Mouse (Mus musculus) gastrocnemius, postnatal 4 days (tissue): ENCODE measurements around the gene Baat. TPM values are rescaled to one million over a fixed set of nuclear protein-coding genes. Genes with fewer than 3 reads are reported as not detected.
"Not testable (repeated sequence)": the region's sequence is repeated elsewhere in the genome, so short reads cannot be mapped to it uniquely, and the experiment has no call there.

Source experiments
- DNase-seq, 2 experiments: peaks; one replicate each; pipeline ENCODE4 v3.0.0; 2021 to 2022; ENCODE audit warnings: low spot score in 2 of 2, mixed read lengths in 2 of 2
- total RNA-seq, 2 experiments: library from RNA; stranded (reverse); gene quantifications; 2 replicates each; pipeline ENCODE4 v1.2.3; 2021

The Baat gene
- total RNA-seq, 2 experiments from 2014 or later: 0.25 to 0.31 TPM

DNA sequence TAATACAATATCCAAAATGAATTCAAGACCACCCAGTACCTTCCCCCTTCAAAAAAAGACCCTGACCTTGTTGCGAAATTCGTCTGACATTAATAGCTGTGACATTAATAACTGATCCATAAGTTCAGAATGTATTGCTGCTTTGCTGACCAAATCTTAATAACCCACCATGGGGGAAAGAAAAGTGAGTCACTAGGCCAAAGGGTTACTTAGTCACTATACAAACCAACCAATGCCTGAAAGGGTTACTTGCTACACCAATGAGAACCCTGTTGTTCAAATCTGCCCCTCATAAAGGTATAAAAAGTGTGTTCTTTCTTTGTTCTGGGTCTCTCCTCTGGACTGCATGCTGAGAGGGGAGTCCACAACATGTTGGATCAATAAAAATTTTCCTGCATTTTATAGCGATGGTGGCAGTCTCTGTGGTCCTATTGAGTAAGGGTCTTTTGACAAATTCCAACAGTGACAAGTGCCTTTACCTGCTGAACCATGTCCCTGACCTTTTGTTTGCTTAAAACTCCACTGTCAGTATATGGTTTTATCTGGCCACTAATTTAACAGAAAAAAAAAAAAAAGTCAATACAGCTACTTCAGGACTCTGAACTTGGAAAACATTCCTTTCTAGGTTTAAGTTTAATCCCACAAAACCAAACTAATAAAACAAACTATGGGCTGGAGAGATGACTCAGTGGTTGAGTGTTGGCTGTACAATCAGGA lies 20.3 kb downstream of the Baat start:
- DNase-seq: not testable (repeated sequence)

- DNase-seq: no peak
These were observed 20.9 kb downstream of the Baat start for GRCm38 (mm10) chr4:49485442-49485841.

GRCm38 (mm10) chr4:49480896-49481295 lies 25.5 kb downstream of the Baat start:
- no peak for DNase-seq

- DNase-seq: no peak
These were observed 26.1 kb downstream of the Baat start for GRCm38 (mm10) chr4:49480104-49480760.

GRCm38 (mm10) chr4:49479035-49479434 lies 27.3 kb downstream of the Baat start:
- not testable (repeated sequence) for DNase-seq

DNA sequence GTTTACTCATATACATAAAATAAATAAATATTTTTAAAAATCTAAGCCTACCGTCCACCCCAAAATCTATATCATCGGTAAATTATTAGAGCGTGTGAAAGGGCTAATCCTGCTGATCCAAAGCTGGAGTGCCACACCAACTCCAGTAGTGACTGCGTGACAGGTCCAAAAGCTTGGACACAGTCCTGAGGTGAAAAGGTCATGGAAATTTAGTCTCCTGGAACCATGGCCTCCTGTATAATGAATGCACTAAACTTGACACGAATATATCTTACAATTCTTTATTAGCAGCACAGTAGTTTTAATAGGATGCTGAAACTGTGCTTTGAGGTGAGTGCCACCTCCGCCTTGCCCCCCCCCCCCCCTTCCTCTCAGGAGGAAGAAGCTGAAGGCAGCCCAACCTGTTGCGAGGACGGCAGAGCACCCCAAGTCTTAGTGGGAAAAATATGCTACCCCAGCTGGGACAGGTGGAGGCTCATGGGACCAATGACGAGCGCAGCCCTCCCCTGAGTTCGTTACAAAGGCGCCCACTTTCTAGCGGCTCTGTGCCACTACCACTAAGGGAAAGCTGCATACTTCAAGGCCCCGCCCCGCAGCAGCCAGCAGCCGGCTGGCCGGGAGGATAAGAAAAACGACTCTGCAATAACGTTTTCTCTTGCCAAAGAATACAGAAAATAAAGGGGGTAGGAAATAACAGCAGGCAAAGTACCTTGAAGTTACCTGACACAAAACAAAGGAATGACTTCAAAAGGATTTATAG lies 28.1 kb downstream of the Baat start:
- DNase-seq: no peak

GRCm38 (mm10) chr4:49474583-49474982 lies 31.8 kb downstream of the Baat start:
- no peak for DNase-seq

DNA sequence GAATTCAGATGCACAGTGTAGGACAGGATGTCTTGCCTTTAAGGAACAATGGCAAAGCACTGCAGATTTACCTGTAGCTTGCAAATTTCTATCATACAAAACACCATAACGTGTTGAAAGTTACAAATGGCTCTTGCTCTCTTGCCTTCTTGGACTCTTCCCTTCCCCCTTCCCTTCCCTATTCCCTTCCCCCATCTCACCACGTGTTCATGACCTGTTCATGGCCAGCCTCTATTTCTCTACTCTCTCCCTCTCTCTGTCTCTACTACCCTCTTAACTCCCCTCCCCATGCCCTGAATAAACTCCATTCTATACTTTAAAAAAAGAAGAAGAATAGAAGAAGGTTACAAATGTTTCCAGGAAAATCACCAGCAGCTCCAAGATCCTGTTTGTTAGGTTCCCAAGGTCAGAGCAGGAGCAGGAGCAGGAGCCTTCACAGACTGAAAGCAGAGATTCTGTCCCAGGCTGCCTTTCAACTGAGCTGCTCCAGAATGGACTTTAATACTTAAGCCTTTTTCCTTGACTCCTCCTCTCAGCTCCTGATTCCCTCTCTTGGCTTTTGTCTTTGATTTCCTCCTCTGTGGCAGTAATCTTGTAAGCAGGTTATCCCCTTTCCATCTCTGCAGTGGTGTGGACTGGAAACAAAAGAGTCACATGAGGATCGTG lies 32.8 kb downstream of the Baat start, which contains the start of gene Acnat1:
Gene Acnat1, minus strand, starts transcription at position 478 of the 666 bp plus-strand sequence.
- DNase-seq: no peak

DNA sequence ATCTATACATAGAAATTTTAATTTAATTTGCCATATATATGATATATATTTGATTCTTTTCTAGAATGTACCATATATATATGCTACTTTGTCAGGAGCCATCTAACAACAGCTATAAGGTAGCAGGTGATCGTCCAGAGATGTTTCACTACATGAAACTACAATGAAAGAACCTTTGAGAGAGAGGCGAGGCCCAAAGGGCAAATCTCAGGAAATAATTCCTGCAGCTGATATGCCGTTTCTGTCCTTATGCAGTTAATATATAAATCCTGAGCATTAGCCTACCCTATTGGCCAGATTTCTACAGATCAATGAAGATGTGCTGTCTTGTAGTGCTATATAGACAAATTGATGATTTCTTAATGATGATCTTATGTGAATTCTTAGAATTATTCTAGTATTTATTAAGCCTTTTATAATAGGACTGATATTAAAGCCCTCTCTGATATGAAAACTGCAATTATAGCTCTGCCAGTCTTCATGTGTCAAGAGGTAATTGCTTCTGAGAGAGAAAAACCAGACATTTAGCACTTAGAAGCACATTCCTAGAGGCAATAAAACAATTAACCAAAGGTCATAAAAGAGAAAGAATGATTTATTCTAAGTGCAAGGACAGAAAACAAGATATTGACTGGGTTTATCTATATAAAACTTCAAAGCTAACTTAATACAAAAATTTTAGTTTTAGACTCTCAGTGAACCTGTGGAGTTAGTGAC lies 36.8 kb downstream of the Baat start:
- no peak for DNase-seq

- no peak for DNase-seq
These were observed 39.0 kb downstream of the Baat start for GRCm38 (mm10) chr4:49467360-49467759.

- no peak for DNase-seq
These were observed 50.2 kb downstream of the Baat start for GRCm38 (mm10) chr4:49456171-49456570.

GRCm38 (mm10) chr4:49451848-49452551 lies 54.4 kb downstream of the Baat start:
- DNase-seq: no peak

GRCm38 (mm10) chr4:49451133-49451847 lies 55.1 kb downstream of the Baat start:
- not testable (repeated sequence) for DNase-seq

Other genes with a start within 250 kb of the Baat start
- not detected for gene Acnat2, start 98.4 kb downstream of the Baat start, total RNA-seq
- gene Acnat1, start 32.6 kb downstream of the Baat start, total RNA-seq: under 1 TPM in 1 of 2 experiments, not detected in 1; 0.29 TPM
- 10 to 100 TPM; 36.9 to 40.5 TPM for gene Mrpl50, start 14.5 kb upstream of the Baat start, total RNA-seq
- 1 to 10 TPM; 4.8 to 5.2 TPM for gene Zfp189, start 14.6 kb upstream of the Baat start, total RNA-seq
- gene Aldob, start 43.0 kb upstream of the Baat start, total RNA-seq: 1 to 10 TPM in 1 of 2 experiments, under 1 TPM in 1; 0.44 to 4.6 TPM
- 10 to 100 TPM; 33.6 to 39.7 TPM for gene Tmem246, start 91.3 kb upstream of the Baat start, total RNA-seq
- gene Rnf20, start 125.4 kb upstream of the Baat start, total RNA-seq: 10 to 100 TPM; 43.4 to 49.7 TPM
- gene Ppp3r2, start 175.5 kb upstream of the Baat start, total RNA-seq: under 1 TPM in 1 of 2 experiments, not detected in 1; 0.08 TPM